Mouse (Mus musculus) CD4-positive, CD25-positive, alpha-beta regulatory T cell, adult 4 months (primary cell): Measurements from ENCODE around the gene Vav2. TPM values are rescaled to one million over a fixed set of nuclear protein-coding genes. Genes with fewer than 3 reads are reported as not detected.

Source experiments
- ATAC-seq: one replicate; pipeline ENCODE4 v1.8.0; 2017
- polyA plus RNA-seq, 2 experiments: library from polyadenylated mRNA; unstranded; fragments of 100-300 nt; shearing (Covaris generic); gene quantifications; one replicate each; pipeline ENCODE4 v1.2.1; 2017

Gene Vav2
- polyA plus RNA-seq, 2 experiments from 2014 or later = 9.9 to 10.0 TPM

DNA sequence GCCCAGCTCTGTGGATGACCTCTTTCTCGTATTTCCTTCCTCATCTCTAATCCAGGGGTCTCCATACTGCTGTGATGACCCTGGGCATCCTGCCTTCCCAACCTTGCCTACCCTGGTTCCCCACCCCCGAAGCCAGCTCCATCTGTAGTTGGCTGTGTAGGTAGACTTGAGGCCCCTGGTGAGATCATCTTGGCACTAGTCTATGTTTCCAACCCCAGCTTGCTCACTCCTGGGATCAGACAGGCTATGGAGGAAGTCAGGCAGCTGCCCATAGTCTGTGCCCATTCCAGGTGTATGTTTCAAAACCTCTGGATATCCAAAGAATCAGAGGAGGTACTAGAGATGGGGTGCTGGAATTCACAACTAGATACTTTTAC, 179.4 kb downstream of the Vav2 start:
- ATAC-seq = no peak

DNA sequence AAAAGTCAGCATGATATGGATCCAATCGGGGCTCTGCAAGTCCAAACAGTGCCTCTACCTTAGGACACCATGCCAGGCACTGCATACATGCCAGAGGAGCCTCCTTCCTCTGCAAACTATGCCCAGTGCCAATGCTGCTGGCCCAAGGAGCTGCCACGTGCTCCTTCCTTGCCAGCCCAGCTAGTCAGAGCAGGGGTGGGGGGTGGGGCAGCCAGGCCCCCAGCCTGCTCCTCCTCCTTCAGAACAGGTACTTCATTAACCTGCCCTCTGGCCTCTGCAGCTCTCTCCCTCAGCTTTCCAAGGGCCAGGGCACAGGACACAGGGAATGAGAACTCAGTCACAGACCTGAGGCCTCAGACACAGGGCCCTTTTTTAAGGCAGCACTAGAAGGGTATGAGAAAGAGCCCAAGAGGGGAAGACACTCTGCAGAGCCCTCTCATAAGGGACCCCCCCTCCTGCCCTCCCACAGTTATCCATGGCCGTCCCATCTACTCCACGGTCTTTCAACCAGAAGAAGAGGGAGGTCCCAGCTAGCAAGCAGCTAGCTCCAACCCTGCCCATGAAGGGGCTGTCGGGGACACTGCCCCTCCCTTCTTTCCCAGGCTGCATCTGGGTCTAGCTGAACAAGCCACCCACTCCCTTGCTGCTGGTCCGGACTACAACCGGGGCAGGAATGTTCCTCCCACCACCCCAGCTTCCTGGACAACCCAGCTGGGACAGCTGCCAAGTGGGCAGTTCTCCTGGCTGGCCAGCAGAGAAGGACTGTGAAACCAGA, 179.9 kb downstream of the Vav2 start:
- ATAC-seq = no peak

DNA sequence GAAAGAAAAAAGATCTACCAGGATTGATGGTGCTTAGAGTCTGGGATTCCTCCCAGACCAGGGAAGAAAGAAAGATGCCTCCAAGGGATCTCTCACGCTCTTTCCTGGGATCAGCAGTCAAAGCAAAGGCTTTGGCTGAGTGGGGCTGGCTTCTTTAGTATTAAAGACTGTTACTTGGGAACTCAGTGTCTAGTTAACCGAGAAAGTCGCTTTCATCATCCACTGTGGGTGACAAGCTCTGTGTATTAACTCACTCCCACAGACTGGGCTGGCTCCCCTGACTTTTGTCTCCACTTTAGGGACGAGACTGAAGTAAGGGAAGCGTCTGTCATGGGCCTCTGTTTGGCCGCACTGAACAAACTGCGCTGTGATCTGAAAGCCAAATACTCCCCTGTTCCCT, 180.9 kb downstream of the Vav2 start:
- ATAC-seq = no peak

DNA sequence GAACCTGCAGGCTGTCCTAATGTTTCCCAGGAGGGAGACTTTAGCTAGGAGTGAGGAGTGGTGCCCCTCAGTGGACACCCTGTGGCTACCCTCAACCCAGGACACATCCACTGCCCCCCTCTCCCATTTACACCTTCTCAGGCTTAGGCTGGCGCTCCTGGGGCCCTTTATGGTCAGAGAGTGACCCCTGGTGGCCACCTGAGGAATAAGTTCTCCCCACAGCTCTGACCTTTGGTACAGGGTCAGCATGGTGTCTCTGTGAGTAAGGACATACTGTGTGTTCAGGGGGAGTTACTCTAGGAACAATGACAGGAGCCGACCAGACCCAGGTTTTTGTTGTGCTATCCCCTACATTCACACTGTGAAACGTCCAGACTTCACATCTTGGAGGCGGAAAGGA, 189.5 kb downstream of the Vav2 start:
- peak; percentile 56 for ATAC-seq

DNA sequence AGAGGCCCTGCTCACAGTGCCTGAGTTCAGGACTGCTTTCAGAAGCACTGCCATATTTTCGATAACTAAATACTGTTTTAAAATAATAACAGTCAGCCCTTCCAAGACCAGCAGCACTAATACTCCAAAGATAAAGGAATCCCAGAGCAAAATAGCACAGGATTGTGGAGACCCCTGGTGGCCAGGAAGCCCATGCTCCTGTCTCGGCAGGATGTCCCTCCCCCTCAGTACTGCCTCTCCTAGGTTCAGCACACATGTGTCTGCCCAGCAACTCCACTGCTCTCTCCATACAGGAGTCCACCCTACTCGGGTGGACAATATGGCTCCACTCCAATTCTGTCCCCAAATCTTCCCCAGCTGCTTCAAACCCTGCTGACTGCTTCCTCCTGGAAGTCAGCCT, 191.1 kb downstream of the Vav2 start:
- ATAC-seq = peak; percentile 43

DNA sequence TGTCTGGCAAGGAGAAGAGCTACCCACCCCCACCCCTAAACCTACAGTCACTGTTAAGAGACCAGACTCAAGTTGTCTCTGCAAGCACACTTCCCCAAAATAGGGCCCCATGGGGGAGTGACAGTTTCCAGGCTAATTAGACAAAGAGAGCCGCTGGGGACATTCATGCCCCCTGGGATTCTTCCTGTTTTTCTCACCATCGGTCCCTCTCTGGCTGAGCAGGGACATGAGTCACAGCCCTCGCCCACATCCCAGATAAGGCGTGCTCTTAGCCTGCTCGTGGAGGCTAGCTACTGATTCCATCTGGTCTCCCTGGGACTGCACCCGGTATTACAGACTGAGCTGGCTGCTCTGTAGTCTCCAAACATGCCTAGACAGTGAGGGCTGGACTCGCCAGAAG, 194.5 kb downstream of the Vav2 start:
- ATAC-seq = no peak

DNA sequence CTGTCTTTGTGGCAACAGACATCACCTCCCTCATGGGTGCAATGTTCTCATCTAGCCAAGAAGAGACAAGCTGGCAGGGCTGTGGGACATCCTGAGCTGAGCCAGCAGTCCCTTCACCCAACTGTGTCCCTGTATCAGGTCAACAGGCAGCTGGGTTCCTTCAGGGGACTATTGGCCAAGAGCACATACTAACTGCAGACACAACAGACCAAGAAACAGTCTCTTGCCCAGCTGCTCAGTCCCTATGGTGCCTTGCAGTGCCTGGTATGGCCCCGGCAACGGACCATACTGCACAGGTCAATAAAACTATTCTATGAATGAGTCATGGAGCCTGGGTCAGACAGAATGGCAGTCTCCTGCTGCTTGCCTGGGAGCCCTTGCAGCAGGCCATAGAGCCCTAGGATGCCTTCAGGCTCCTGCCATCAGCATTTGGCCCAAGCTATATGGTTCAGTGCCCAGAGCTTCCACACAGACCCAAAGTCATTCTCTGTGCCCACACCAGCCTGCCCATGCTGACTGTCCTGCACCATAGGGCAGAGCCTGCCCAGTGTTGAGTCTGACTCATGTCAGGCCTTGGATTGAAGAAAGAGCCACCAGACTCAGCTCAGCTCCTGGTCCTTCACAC, 197.2 kb downstream of the Vav2 start:
- ATAC-seq = no peak

DNA sequence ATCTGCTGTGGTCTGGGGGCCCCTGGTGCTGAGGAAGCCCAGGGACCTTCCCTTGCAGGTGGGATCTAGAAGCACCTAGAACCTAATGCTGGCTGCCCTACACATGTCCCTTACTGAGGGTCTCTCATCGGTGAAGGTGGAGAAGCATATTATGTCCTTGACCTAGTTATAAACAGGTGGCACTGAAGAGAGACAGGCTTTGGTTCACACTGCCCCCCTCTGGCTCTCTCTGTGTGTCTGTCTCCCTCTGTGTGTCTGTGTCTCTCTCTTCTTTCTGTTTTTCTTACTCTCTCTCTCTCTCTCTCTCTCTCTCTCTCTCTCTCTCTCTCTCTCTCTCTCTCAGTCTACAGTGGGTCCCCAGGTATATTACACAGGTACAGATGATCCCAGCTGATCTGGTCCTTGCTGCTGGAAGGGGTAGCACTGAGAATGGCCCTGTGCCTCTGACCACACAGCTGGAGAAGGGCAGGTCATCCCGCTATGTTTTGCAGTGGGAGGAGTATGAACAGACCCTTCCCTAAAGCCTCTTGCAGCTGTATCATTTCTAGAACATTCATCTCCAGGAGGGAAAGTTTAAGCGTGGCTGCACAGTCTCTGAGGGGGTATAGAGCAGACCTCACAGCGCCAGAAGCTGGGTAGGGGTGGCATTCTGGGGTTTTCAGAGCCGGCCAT, 197.9 kb downstream of the Vav2 start:
- ATAC-seq = no peak

DNA sequence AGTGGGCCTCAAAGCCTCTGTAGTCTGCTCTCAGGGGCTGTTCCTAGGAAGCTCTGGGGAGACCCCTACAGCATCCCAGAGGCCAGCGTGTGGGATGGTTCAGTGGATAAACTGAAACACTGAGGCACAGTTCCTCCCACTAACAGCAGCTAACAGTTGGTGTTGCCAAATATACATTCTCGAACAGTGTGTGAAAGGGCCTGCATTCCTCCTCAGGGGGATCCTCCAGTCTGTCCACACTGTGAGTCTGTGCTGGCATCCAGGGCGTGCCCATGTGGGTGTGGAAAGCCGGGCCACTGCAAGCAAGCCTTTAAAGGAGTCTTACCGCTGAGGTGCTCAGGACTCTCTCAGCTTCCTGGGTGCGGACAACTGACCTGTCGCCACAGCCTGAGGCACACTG, 200.3 kb downstream of the Vav2 start:
- no peak for ATAC-seq

DNA sequence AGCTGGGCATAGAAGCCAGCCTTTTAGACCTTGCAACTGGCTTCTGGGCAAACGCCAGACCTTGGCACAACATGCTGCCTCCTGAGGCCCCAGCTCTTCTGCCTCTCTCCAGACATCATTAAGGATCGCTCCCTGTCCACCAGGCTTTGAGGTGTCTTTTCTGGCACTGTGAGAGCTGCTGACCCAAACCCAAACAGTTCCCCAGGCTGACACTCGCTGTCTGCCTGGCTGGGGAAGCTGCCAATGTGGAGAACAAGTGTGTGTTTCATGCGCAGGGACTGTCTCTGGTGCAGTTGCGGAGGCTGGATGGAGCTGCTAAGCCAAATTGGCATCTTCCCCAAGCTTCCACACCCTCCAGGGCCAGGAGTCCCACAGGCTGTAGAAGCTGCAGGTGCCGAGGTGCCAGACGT, 203.8 kb downstream of the Vav2 start:
- no peak for ATAC-seq

DNA sequence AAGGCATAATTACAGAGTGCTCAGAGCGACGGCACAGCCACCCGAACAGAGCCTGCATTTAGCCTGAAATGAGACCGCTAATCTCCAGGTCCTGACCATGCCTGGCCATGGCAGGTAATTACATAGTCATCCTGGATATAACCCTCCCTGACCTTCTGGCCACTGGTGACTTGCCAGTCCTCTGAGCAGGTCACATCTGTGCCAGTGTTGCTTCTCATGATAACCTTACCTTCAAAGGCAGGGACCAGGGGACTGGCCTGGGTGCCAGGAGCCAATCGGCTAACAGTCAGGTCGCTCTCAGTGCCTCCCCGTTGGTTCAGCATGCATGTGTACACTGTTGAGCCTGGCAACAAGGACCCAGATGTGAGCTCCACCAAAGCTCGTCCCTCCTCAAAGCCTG, 208.3 kb downstream of the Vav2 start:
- ATAC-seq = no peak

DNA sequence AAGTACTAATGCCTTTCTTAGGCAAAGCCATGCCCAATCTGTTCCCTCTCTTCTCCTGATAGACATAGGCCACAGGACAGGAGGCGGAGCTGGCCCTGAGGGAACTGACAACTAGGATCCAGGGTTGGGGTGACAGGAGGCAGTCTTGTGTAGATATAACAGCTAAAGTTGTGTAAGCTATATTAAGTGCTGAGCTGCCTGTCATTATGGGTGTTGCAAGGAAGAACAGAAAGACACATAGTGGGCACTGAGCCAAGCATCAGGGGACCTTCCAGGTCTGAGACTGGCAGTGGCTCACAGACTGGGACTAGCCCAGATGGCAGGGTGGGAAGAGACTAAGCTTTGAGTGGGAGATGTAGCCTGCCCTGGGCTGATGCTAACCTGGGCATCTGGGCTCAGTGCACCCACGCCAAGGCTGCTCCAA, 208.7 kb downstream of the Vav2 start:
- ATAC-seq = no peak

DNA sequence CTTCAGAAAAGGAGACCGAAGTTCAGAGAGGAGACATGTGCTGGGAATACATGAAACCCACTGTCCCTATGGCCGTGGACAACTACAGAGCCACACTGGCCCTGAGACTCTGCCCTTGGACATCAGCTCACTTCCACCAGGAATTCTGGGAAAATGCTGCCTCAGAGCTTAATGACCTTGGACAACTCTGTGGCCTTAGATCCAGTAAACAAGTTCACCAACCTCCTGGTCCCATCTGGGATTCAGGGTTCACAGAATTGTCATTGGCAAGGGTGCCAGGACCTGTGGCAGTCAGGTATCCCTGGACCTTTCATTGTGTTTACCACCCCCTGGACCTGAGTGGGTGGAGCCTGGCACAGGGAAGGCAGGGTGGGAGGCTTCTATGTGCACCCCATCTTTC, 211.3 kb downstream of the Vav2 start:
- ATAC-seq = no peak

Other genes starting within 250 kb of the Vav2 start
- gene Sardh, start 178.7 kb downstream of the Vav2 start, polyA plus RNA-seq = 1 to 10 TPM; 4.9 to 9.7 TPM
- gene Brd3os, start 15.3 kb upstream of the Vav2 start, polyA plus RNA-seq = under 1 TPM in 1 of 2 experiments, not detected in 1; 0.52 TPM
- 10 to 100 TPM; 33.5 to 34.3 TPM for gene Brd3, start 80.6 kb upstream of the Vav2 start, polyA plus RNA-seq
- 10 to 100 TPM; 15.6 to 17.1 TPM for gene Wdr5, start 88.1 kb upstream of the Vav2 start, polyA plus RNA-seq
- gene Rxra, start 249.4 kb upstream of the Vav2 start, polyA plus RNA-seq = 1 to 10 TPM; 3.3 to 7.8 TPM